Mouse (Mus musculus) neural tube, embryonic 15.5 days (tissue): ENCODE data around the gene Bmp10. TPM values are rescaled to one million over a fixed set of nuclear protein-coding genes. Genes with fewer than 3 reads are reported as not detected.
A peak's percentile ranks its signal among the peaks of the same experiment; 100 is the strongest.

Experiments
- ATAC-seq: fragments of 200-750 bp; cut with Nextera tagmentation; 2 replicates; pipeline ENCODE4 v1.8.0; 2017; ENCODE audit warnings: mild to moderate bottlenecking, moderate TSS enrichment, moderate library complexity; ENCODE audit not compliant: low FRiP score
- H3K27ac ChIP-seq: fragments of 300-500 bp; sonication (generic); replicated peaks from 2 replicates; pipeline ENCODE4 v1.5.1; 2015; ENCODE audit warnings: mild to moderate bottlenecking, inconsistent platforms
- H3K27me3 ChIP-seq: fragments of 300-500 bp; sonication (generic); replicated peaks from 2 replicates; pipeline ENCODE4 v1.6.1; 2015; ENCODE audit warnings: inconsistent platforms
- H3K36me3 ChIP-seq: fragments of 300-500 bp; sonication (generic); 2 replicates; pipeline ENCODE4 v1.6.1; 2015; ENCODE audit warnings: inconsistent platforms
- H3K4me1 ChIP-seq: fragments of 300-500 bp; sonication (generic); 2 replicates; pipeline ENCODE4 v1.6.1; 2015; ENCODE audit warnings: inconsistent platforms
- H3K4me2 ChIP-seq: fragments of 300-500 bp; sonication (generic); 2 replicates; pipeline ENCODE4 v1.6.1; 2015; ENCODE audit warnings: inconsistent platforms, mild to moderate bottlenecking, moderate library complexity
- H3K4me3 ChIP-seq: fragments of 300-500 bp; sonication (generic); replicated peaks from 2 replicates; pipeline ENCODE4 v1.5.1; 2015; ENCODE audit warnings: mild to moderate bottlenecking, inconsistent platforms
- H3K9ac ChIP-seq: fragments of 300-500 bp; sonication (generic); replicated peaks from 2 replicates; pipeline ENCODE4 v1.6.1; 2015; ENCODE audit warnings: mild to moderate bottlenecking, inconsistent platforms
- H3K9me3 ChIP-seq: fragments of 300-500 bp; sonication (generic); replicated peaks from 2 replicates; pipeline ENCODE4 v1.6.1; 2016; ENCODE audit warnings: inconsistent platforms
- WGBS: fragments of 180-500 bp; shearing (Covaris S2); methylation state at CpG from one replicate; pipeline ENCODE4 v1.1.7; 2015; ENCODE audit warnings: mixed read lengths; 5-methylcytosine and 5-hydroxymethylcytosine counted together
- polyA plus RNA-seq: library from polyadenylated mRNA; unstranded; fragments of >200 nt; fragmentation: Nextera tagmentation; extraction: Ambion mirVana; gene quantifications from 2 replicates; pipeline ENCODE4 v1.2.1, GENCODE M21; 2015

The Bmp10 gene
- polyA plus RNA-seq = not detected in 2 replicates

DNA sequence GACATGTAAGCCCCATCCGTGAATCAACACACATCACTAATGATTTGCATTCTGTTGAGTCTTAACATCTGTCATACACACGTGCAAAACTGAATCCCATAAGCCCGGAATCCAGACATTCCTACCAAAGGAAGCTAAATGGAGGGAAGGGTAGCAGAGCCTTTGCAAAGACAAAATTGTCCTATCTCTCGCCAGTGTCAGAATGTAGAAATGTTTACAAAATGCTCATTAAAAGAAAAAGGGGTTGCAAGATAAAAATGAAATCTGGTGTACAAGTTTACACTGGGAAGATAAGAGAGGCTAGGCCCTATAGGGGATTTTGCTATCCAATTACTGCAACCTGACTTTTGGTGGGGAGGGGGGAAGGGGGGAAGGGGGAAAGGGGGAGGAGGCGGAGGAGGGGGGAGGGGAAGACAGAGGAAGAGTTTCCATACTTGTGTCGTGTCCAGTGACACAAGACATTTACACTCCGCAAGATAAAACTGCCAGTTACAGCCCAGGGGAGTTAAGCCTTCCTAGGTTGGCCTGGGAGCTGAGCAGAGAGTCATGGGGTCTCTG is at the start of gene Bmp10:
TSS of gene Bmp10 (plus strand) at position 508 of the 558 bp plus-strand sequence.
- 79% methylated on average over 7 of the region's 7 CpGs for WGBS
- H3K27ac ChIP-seq = no peak within 1 kb of the TSS
- no peak for ATAC-seq
- H3K4me3 ChIP-seq = no peak within 1 kb of the TSS
- no peak within 1 kb of the TSS for H3K9ac ChIP-seq
- H3K9me3 ChIP-seq = no peaks in the 10 kb centered on the region
- H3K4me2 ChIP-seq = no peak within 1 kb of the TSS
- H3K36me3 ChIP-seq = no peaks in the 10 kb centered on the region
- H3K27me3 ChIP-seq = no peaks in the 10 kb centered on the region
- H3K4me1 ChIP-seq = no peaks in the 10 kb centered on the region

DNA sequence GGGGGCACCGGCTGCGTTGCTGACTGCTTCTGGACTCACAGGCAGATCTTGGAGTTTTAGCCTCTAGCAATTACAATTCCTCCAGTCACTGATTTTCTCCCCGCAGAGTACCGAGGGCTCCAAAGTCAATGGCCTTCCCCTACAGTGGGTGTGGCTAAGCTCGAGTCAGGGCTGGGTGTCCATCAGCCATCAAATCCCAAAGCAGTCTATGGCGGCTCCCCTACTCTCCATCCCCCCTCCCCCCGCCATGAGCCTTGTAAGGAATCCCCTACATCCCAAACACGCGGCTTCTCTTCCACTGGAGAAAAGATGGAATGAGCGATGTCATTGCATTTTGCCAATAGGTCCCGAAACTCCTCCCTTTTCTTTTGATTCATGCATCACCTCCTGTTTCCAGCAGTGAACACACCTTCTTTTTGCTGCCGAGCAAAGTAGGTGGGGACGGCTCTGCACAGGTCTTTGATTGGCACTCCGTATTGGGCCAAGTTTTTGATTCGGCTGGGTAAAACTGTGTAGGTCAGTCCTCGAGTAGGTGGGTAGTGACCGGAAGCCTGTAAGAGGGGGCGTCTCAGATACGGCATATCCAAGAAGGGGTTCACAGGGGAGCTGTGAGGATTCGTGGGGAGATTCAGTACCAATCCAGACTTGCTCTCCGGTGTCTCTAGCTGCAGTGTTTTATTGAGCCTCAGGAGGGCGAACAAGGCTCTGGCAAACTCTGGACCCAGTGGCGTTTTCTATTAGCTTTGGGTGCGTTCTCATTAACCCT is 44.7 kb upstream of the Bmp10 start:
- H3K27me3 ChIP-seq = no peaks in the 10 kb centered on the region
- no peaks in the 10 kb centered on the region for H3K36me3 ChIP-seq
- H3K9ac ChIP-seq = peak overlapping the region; percentile 30; the same call in 1 of the 2 replicates
- H3K4me1 ChIP-seq = peaks cover 5% of the 10 kb centered on the region; the same call in 1 of the 2 replicates
- 18% methylated on average over 24 of the region's 24 CpGs for WGBS
- no peak overlapping the region for H3K27ac ChIP-seq
- ATAC-seq = peak; percentile 63; the same call in 1 of the 2 replicates
- H3K9me3 ChIP-seq = no peaks in the 10 kb centered on the region
- peak overlapping the region; percentile 36 for H3K4me3 ChIP-seq
- peak overlapping the region; percentile 67 for H3K4me2 ChIP-seq

DNA sequence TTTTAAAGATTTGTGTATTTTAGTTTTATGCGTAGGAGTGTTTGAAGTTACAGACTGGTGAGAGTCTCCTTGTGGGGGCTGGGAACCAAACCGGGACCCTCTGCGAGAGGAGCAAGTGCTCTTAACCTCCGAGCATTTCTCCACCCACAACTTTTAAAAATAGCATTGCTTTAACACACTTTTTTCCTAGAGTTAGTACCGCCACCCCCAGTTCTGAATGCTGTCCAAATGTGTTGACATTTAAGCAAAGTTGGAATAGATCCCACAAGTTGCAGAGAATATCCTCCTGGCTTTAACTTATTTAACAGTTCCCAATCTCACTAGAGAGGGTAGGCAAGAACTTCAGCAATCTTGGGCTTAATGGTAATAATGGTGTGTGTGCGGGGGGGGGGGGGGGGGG is 44.0 kb upstream of the Bmp10 start:
- Histone ChIP-seq H3K36me3 (no peaks in the 10 kb centered on the region), H3K4me3 (no peak overlapping the region), H3K9me3 (no peaks in the 10 kb centered on the region), H3K27ac (no peak overlapping the region), H3K27me3 (no peaks in the 10 kb centered on the region), H3K4me1 (peaks cover 5% of the 10 kb centered on the region; the same call in 1 of the 2 replicates), H3K9ac (no peak overlapping the region), H3K4me2 (peak overlapping the region; percentile 67)
- WGBS = 68% methylated on average over 5 of the region's 6 CpGs
- ATAC-seq = no peak

DNA sequence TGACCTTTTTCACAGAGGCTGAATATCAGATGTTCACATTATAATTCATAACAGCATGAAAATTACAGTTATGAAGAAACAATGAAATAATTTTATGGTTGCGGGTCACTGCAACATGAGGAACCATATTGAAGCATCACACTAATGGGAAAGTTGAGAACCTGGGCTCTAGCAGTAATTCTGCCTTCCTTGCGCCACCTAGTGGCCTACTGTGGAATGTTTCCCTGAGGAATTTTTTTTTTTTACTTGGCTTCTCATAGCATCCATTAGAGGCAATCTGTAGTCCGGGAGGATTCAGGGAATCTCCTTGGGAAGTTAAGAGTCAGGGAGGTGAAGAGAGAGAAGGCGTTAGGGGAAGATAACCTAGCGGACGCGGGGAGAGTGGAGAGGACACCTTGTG is 42.6 kb upstream of the Bmp10 start:
- Histone ChIP-seq H3K27me3 (no peaks in the 10 kb centered on the region), H3K4me2 (0 out of 2 replicates have a peak overlapping the region, but pooled peaks have one; percentile 11), H3K27ac (no peak overlapping the region), H3K36me3 (no peaks in the 10 kb centered on the region), H3K4me1 (peaks cover 5% of the 10 kb centered on the region; the same call in 1 of the 2 replicates), H3K4me3 (no peak overlapping the region), H3K9me3 (no peaks in the 10 kb centered on the region), H3K9ac (no peak overlapping the region)
- 16% methylated on average over 7 of the region's 7 CpGs for WGBS
- ATAC-seq = no peak; the same call in 1 of the 2 replicates

DNA sequence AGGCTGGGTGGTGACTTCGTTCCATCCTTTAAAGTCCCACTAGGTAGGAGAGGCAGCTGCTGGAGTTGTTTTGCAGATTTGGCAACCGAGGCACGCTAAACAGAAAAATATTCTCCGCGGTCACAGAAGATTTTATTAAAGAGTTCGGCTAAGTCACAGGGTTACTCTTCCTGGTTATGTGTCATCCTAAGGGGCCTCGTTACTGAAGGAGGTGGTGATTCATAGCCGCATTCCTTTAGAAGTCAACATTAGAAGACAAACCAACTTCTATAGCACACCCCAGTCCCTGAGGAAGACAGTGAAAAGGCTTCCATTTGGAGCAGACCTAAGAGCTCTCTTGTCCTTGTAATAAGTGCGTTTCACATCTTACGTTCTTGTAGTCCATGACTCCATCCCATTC is 42.1 kb upstream of the Bmp10 start:
- ATAC-seq = no peak
- Histone ChIP-seq H3K4me3 (no peak overlapping the region), H3K27me3 (no peaks in the 10 kb centered on the region), H3K9ac (no peak overlapping the region), H3K9me3 (no peaks in the 10 kb centered on the region), H3K4me2 (no peak overlapping the region), H3K27ac (no peak overlapping the region), H3K36me3 (no peaks in the 10 kb centered on the region), H3K4me1 (peaks cover 5% of the 10 kb centered on the region; the same call in 1 of the 2 replicates)
- 84% methylated on average over 10 of the region's 10 CpGs for WGBS

DNA sequence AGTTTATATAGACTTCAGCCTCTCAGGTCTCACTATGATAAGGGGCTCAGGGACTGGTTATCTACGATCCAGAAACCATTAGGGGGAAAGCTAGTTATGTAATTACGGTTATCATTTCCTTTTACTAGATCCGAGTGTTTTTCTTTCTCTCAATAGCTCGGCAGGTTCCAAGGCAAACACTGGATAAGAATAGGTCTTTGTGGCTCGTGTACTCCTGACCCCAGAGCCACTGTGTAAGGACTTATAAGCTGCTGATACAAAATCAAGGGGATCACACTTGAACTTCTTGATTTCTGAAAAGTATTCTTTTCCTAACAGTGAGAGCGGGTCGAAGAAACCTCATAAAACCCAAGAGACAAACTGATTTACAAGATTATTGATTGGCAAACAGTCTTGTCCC is 39.9 kb upstream of the Bmp10 start, which contains the start of gene Gkn3:
TSS of gene Gkn3 (minus strand) at position 59 of the 400 bp plus-strand sequence.
- Histone ChIP-seq H3K4me2 (no peak within 1 kb of the TSS), H3K4me1 (peaks cover 5% of the 10 kb centered on the region; the same call in 1 of the 2 replicates), H3K4me3 (no peak within 1 kb of the TSS), H3K9me3 (no peaks in the 10 kb centered on the region), H3K36me3 (no peaks in the 10 kb centered on the region), H3K27me3 (no peaks in the 10 kb centered on the region), H3K27ac (no peak within 1 kb of the TSS), H3K9ac (no peak within 1 kb of the TSS)
- no peak for ATAC-seq
- 61% methylated on average over 7 of the region's 7 CpGs for WGBS

DNA sequence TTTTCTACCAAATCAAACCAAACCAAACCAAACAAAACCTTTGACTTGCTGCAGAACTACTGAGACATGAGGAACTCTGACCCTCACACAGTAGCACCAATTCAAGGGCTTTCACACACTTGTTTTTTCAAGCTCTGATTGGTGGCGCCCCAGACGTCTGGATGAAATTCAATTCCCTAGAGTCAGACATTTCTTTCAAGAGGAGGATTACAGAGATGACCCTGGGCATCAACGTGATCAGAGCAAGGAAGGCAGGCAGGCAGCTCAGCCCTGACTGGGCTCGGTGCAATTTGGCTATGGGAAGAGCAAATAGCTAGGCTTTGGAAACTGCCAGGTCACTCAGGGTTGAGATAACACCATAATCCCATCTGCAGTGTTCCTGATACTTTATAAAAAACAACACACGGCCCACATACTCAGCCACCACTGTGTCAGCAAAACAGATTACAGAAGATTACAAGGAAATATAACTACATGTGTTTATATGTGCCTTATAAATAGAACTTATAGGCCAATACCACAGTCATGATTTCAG is 39.3 kb upstream of the Bmp10 start:
- WGBS = 51% methylated on average over 5 of the region's 5 CpGs
- Histone ChIP-seq H3K4me1 (no peaks in the 10 kb centered on the region), H3K4me2 (no peak overlapping the region), H3K4me3 (no peak overlapping the region), H3K9ac (no peak overlapping the region), H3K27me3 (no peaks in the 10 kb centered on the region), H3K36me3 (no peaks in the 10 kb centered on the region), H3K9me3 (no peaks in the 10 kb centered on the region), H3K27ac (no peak overlapping the region)
- no peak for ATAC-seq

DNA sequence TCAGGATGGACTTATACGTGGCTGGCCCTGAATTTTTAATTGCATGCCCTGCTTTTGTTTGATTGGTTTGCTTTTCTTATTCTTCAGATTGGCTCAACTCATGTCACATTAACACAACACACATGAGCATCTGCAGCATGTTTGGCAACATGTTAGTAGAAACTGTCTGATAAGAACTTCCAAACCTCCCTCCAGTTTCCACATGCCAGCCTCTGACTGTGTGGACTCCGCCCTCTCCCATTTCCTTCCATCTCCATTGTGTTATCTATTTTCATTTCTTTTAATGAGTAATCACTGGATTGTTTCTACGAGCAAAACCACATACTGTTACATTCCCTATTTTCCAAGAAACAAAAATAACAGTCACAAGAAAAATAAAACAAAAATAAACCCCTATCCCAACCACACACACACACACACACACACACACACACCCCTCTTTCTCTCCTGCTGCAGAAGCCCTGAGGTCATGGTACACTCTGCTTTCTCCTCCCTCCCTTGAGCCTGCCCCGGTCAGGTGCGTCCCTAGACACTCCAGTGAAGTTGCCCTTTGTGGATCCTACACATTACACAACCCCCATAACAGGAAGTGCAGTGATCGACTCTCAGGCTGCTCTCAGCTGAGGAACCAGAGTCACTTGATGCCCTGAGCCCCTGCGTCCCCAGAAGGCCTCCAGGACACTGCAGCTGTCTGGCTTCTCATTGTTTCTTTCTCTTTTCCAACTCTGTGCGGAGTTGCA is 35.2 kb upstream of the Bmp10 start:
- no peaks in the 10 kb centered on the region for H3K4me1 ChIP-seq
- no peak overlapping the region for H3K27ac ChIP-seq
- no peaks in the 10 kb centered on the region for H3K9me3 ChIP-seq
- H3K36me3 ChIP-seq = no peaks in the 10 kb centered on the region
- 80% methylated on average over 8 of the region's 8 CpGs for WGBS
- no peak for ATAC-seq
- H3K27me3 ChIP-seq = no peaks in the 10 kb centered on the region
- H3K4me2 ChIP-seq = no peak overlapping the region
- no peak overlapping the region for H3K9ac ChIP-seq
- H3K4me3 ChIP-seq = no peak overlapping the region

DNA sequence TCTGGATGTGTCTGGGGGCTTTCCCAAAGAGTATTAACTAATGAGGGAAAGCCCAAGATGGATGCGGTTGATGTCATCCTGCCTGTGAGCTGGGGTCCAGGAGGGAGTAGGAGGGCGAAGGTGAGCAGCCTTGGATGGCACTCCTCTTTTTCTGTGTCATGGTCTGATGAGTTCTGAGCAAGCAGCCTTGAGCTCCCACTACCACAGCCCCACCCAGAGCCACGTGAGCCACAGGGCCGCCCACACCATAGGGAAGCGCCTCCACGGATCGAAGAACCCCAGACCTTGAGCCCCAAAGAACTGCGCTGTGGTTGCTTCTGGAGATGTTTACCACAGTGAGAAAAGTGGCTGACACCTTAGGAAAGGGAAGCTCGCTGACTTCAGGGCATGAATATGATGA is 34.0 kb upstream of the Bmp10 start:
- Histone ChIP-seq H3K4me1 (no peaks in the 10 kb centered on the region; the same call in 1 of the 2 replicates), H3K9ac (no peak overlapping the region), H3K27me3 (no peaks in the 10 kb centered on the region), H3K27ac (no peak overlapping the region), H3K36me3 (no peaks in the 10 kb centered on the region), H3K4me2 (no peak overlapping the region), H3K9me3 (no peaks in the 10 kb centered on the region), H3K4me3 (no peak overlapping the region)
- 89% methylated on average over 9 of the region's 9 CpGs for WGBS
- no peak for ATAC-seq

- Histone ChIP-seq H3K9ac (no peak overlapping the region), H3K4me3 (no peak overlapping the region), H3K4me1 (no peaks in the 10 kb centered on the region; the same call in 1 of the 2 replicates), H3K27ac (no peak overlapping the region), H3K27me3 (no peaks in the 10 kb centered on the region), H3K36me3 (no peaks in the 10 kb centered on the region), H3K4me2 (no peak overlapping the region), H3K9me3 (no peaks in the 10 kb centered on the region)
- WGBS = 1% methylated on average over 5 of the region's 5 CpGs
- peak; percentile 31; the same call in 1 of the 2 replicates for ATAC-seq
These were observed 29.7 kb upstream of the Bmp10 start for GRCm38 (mm10) chr6:87399137-87399536.

DNA sequence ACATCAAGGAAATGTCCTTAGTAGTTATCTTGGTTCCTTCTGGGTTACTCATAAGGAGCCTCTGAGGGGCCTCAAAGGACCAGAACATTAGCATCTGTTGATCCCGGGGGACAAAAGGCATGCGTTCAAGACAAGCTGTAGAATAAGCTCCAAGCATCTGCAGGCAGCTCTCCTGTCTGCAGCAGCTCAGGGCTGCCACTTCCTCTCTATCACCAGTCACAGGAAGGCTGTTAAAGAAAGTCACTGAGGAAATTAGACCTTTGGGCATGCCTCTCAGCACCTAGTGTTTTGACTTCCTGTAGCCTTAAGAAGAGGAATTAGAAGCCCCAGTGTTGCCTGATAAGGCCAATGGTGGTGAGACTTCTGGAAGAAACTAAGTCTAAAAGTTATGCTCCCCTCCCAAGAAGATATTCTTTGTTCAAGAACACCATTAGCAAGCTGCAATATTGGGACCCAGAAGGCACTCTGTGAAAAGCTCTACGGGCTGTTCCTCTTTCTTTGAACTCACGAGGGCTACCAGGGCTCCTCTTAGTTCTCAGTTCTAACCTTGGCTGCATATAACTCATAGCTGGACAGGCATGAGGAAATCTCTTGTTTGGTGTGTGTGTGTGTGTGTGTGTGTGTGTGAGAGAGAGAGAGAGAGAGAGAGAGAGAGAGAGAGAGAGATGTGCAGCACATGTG is 28.8 kb upstream of the Bmp10 start:
- no peak overlapping the region for H3K9ac ChIP-seq
- H3K36me3 ChIP-seq = no peaks in the 10 kb centered on the region
- H3K27me3 ChIP-seq = no peaks in the 10 kb centered on the region
- no peaks in the 10 kb centered on the region for H3K9me3 ChIP-seq
- no peak overlapping the region for H3K4me2 ChIP-seq
- 64% methylated on average over 4 of the region's 4 CpGs for WGBS
- no peak overlapping the region for H3K27ac ChIP-seq
- no peak overlapping the region for H3K4me3 ChIP-seq
- ATAC-seq = no peak
- H3K4me1 ChIP-seq = no peaks in the 10 kb centered on the region; the same call in 1 of the 2 replicates
